Mouse (Mus musculus) activated CD4-positive, CD25-positive, alpha-beta regulatory T cell, adult 9 weeks (primary cell): ENCODE data around the gene Adck2. TPM values are rescaled to one million over a fixed set of nuclear protein-coding genes. Genes with fewer than 3 reads are reported as not detected.

Experiments
- polyA plus RNA-seq: library from polyadenylated mRNA; unstranded; fragments of 100-300 nt; shearing (Covaris generic); gene quantifications from one replicate; pipeline ENCODE4 v1.2.1, GENCODE M21; 2017

Gene Adck2
- 63.0 TPM for polyA plus RNA-seq

GRCm38 (mm10) chr6:39573791-39574554, at the start of gene Adck2:
TSS of gene Adck2 (plus strand) at chr6:39573873.

GRCm38 (mm10) chr6:39557723-39558261, 15.9 kb upstream of the Adck2 start, which contains the start of gene Dennd2a:
TSS of gene Dennd2a (minus strand) at chr6:39557867.

GRCm38 (mm10) chr6:39585517-39585916, 11.8 kb downstream of the Adck2 start, which contains the start of gene Gm42420:
TSS of gene Gm42420 (plus strand) at chr6:39585753.

GRCm38 (mm10) chr6:39592401-39593214, 18.9 kb downstream of the Adck2 start, which contains the start of gene Ndufb2:
TSS of gene Ndufb2 (plus strand) at chr6:39592574.

Other genes starting within 250 kb of the Adck2 start
- gene Slc37a3, start 196.2 kb upstream of the Adck2 start, polyA plus RNA-seq, result 48.4 TPM
- 60.3 TPM for gene Rab19, start 192.7 kb upstream of the Adck2 start, polyA plus RNA-seq
- 152 TPM for gene Mkrn1, start 153.4 kb upstream of the Adck2 start, polyA plus RNA-seq
- gene Dennd2a, start 16.0 kb upstream of the Adck2 start, polyA plus RNA-seq, result 0.29 TPM
- 2.1 TPM for gene Gm42420, start 11.9 kb downstream of the Adck2 start, polyA plus RNA-seq
- gene Ndufb2, start 18.7 kb downstream of the Adck2 start, polyA plus RNA-seq, result 150 TPM
- gene Braf, start 151.6 kb downstream of the Adck2 start, polyA plus RNA-seq, result 6.8 TPM
- 161 TPM for gene Mrps33, start 237.1 kb downstream of the Adck2 start, polyA plus RNA-seq